Mouse (Mus musculus): ENCODE results near the gene Ubap1. TPM values are rescaled to one million over a fixed set of nuclear protein-coding genes. Genes with fewer than 3 reads are reported as not detected.

The Ubap1 gene
- total RNA-seq, 2 experiments from 2014 or later, result 23.2 to 28.6 TPM

- ATAC-seq (replicated peaks; ENCODE audit: poor library complexity), result no peak
Observed at GRCm38 (mm10) chr4:41407353-41407752, 58.6 kb downstream of the Ubap1 start.

GRCm38 (mm10) chr4:41409341-41409740 lies 60.5 kb downstream of the Ubap1 start:
- ATAC-seq (replicated peaks; ENCODE audit: poor library complexity), result no peak

DNA sequence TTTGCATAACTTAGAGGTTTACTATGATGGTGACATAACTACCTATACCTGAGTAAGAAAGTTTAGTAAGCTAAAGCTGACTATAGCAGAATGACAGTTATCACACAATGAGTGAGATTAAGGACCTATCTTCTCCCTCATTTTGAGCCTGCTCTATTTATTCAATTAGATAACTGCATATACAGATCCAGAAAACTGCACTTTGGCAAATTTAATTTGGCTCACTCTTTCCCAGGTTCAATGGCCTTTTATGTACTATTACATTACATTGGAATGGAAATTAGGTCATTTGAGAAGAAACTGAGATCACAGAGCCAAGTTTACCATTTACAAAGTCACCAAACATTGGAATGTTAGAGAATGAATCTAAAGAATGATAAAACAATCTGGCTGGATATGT lies 68.2 kb downstream of the Ubap1 start:
- no peak for ATAC-seq (replicated peaks; ENCODE audit: poor library complexity)

DNA sequence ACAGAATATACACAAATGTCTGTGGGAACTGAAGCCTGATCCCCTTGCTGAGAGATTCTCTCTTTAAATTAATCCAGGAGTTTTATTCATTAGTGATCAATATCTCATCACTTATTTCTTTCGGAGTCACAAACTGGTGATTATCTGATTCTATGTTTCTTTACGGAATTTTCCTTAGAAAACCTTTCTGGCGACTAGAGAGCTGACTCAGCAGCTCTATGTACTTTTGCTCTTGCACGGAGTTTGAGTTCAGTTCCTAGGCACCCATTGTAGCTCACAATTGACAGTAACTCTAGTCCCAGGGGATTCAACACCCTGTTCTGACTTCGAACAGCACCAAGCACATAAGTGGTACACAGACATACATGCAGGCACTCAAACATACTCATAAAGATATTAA lies 90.1 kb downstream of the Ubap1 start:
- no peak for ATAC-seq (replicated peaks; ENCODE audit: poor library complexity)

Other genes with a start within 250 kb of the Ubap1 start
- 20.3 and 22.8 TPM in 2 replicates for gene Nol6, start 224.5 kb upstream of the Ubap1 start, total RNA-seq (2015)
- 20.5 and 22.4 TPM in 2 replicates for gene Nol6, start 224.5 kb upstream of the Ubap1 start, total RNA-seq (2017)
- gene Ube2r2, start 213.3 kb upstream of the Ubap1 start, total RNA-seq (2015), result 131 and 149 TPM in 2 replicates
- gene Ube2r2, start 213.3 kb upstream of the Ubap1 start, total RNA-seq (2017), result 29.9 and 33.4 TPM in 2 replicates
- gene Ubap2, start 73.9 kb upstream of the Ubap1 start, total RNA-seq (2015), result 63.9 and 73.0 TPM in 2 replicates
- 21.0 and 22.8 TPM in 2 replicates for gene Ubap2, start 73.9 kb upstream of the Ubap1 start, total RNA-seq (2017)
- 32.5 and 38.9 TPM in 2 replicates for gene Dcaf12, start 34.1 kb upstream of the Ubap1 start, total RNA-seq (2015)
- 28.5 and 31.3 TPM in 2 replicates for gene Dcaf12, start 34.1 kb upstream of the Ubap1 start, total RNA-seq (2017)
- gene Kif24, start 115.9 kb downstream of the Ubap1 start, total RNA-seq (2015), result 18.7 and 26.8 TPM in 2 replicates
- gene Kif24, start 115.9 kb downstream of the Ubap1 start, total RNA-seq (2017), result 14.3 and 16.2 TPM in 2 replicates
- 28.7 and 29.6 TPM in 2 replicates for gene Nudt2, start 116.2 kb downstream of the Ubap1 start, total RNA-seq (2015)
- 23.3 and 28.1 TPM in 2 replicates for gene Nudt2, start 116.2 kb downstream of the Ubap1 start, total RNA-seq (2017)
- not detected in 2 replicates for gene AI464131, start 154.1 kb downstream of the Ubap1 start, total RNA-seq (2015)
- 0.12 TPM in 1 of 2 replicates, not detected in the other for gene AI464131, start 154.1 kb downstream of the Ubap1 start, total RNA-seq (2017)
- gene 1110017D15Rik, start 168.3 kb downstream of the Ubap1 start, total RNA-seq (2015), result not detected in 2 replicates
- gene 1110017D15Rik, start 168.3 kb downstream of the Ubap1 start, total RNA-seq (2017), result not detected in 2 replicates
- gene Fam219a, start 220.5 kb downstream of the Ubap1 start, total RNA-seq (2015), result 0.98 and 1.1 TPM in 2 replicates
- 0.33 and 4.1 TPM in 2 replicates for gene Fam219a, start 220.5 kb downstream of the Ubap1 start, total RNA-seq (2017)
- 0.44 TPM in 1 of 2 replicates, not detected in the other for gene Dnaic1, start 220.8 kb downstream of the Ubap1 start, total RNA-seq (2015)
- gene Dnaic1, start 220.8 kb downstream of the Ubap1 start, total RNA-seq (2017), result not detected in 2 replicates